Mouse (Mus musculus) lung, adult 2 months (tissue): ENCODE data around the gene Tmem19.

Experiments used
- CTCF ChIP-seq: fragments of 200-500 bp; IDR thresholded peaks from 2 replicates; pipeline ENCODE4 v1.5.1; 2011; ENCODE audit warnings: mild to moderate bottlenecking, low read length, control low read depth; ENCODE audit not compliant: insufficient read depth
- POLR2A ChIP-seq: fragments of 200-500 bp; IDR thresholded peaks from 2 replicates; pipeline ENCODE4 v1.6.1; 2011; ENCODE audit warnings: low read depth, mild to moderate bottlenecking, control low read depth, low read length, borderline replicate concordance; ENCODE audit errors: extremely low read depth

- TF ChIP-seq CTCF (no peak), POLR2A (no peak)
Measured at GRCm38 (mm10) chr10:115362623-115362964, 293 bp upstream of the Tmem19 start.
